Mouse (Mus musculus): ENCODE data around the gene Rgl1. TPM values are rescaled to one million over a fixed set of nuclear protein-coding genes. Genes with fewer than 3 reads are reported as not detected.

Rgl1 gene
- polyA plus RNA-seq, 1 experiment, result 73.2 TPM

DNA sequence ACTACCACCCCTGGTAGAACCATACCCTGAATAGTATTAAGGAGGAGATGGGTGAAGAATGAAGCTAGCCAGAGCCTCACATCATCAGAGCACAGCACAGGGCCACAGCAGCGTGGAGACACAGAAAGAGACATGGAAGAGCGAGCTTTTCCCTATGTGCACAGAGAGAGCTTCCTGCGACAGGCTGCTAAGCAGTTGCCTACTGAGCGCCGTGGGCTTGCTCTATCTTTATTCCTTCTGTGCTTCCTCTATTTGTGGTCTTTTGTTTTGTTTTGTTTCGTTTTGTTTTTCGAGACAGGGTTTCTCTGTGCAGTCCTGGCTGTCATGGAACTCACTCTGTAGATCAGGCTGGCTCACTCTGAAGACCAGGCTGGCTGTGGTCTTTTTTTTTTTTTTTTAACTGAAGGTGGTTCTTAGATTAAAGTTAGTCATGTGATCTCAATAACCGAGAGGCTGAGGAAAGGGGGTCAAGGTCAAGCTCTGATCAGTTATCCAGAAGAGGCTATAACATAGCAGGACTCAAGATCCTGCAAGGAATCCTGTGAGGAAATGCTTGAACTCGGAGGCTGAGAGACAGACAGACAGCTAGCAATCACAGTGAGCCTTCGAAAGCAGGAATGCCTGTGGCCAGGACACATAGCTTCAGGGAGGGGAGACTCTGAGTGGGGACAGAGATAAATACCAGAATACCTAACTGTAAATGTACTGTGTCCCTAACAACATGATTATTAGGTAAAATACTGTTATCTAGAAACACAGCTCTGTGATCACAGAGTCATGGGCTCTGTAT, 150.0 kb downstream of the Rgl1 start:
- no peak for TF ChIP-seq CTCF (conservative IDR thresholded peaks at IDR 0.05; ENCODE audit: insufficient read depth, insufficient read length, low read depth, low read length)
- TF ChIP-seq POLR2A (IDR thresholded peaks at IDR 0.05; ENCODE audit: low read depth, low read length), result no peak
- Histone ChIP-seq H3K27ac (ENCODE audit: insufficient read depth, low read depth, low read length) (peak overlapping the region; percentile 80), H3K27me3 (replicated peaks; ENCODE audit: control insufficient read depth, insufficient read depth, low read length) (no peaks in the 10 kb centered on the region), H3K4me3 (ENCODE audit: insufficient read depth, low read depth, low read length) (no peak overlapping the region), H3K36me3 (ENCODE audit: control insufficient read depth, insufficient read depth, low read length) (peaks cover 4% of the 10 kb centered on the region; the same call in 1 of the 2 replicates), H3K4me1 (ENCODE audit: control insufficient read depth, insufficient read depth, low read length) (peaks cover 57% of the 10 kb centered on the region)
- 66% methylated on average over 10 of the region's 10 CpGs for WGBS
- DNase-seq, result no peak

DNA sequence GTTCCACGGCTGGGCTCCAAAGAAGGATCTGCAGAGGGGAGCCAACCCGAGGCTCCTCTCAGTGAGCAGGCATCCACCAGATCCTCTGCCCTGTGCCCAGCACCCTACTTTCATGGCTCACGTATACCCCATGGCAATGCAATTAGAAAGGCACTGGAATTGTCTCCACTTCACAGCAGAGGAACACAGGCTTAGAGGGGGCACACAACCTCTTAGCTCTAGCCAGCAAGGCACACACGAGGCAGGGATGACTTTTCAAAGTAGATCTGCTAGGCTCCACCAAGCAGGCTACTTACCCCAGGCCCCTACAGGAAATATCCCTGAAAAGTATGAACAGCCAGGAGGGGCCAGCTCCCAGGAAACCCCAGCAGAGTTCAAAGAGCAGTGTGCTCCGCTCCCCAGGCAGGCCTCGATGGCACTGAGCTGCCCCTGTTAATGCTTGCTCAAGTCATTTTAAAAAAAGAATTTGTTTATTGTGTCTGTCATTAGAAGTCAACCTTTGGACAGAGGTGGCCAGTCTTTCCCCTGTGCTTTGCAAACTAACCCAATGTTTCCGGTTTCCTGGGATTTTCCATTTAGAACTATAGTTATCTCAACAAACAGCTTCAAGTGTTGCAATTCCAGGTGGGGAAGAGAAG, 151.3 kb downstream of the Rgl1 start:
- Histone ChIP-seq H3K4me3 (ENCODE audit: insufficient read depth, low read depth, low read length) (peak overlapping the region; percentile 37), H3K4me1 (ENCODE audit: control insufficient read depth, insufficient read depth, low read length) (peaks cover 65% of the 10 kb centered on the region), H3K27ac (ENCODE audit: insufficient read depth, low read depth, low read length) (peak overlapping the region; percentile 99), H3K27me3 (replicated peaks; ENCODE audit: control insufficient read depth, insufficient read depth, low read length) (no peaks in the 10 kb centered on the region), H3K36me3 (ENCODE audit: control insufficient read depth, insufficient read depth, low read length) (peaks cover 4% of the 10 kb centered on the region; the same call in 1 of the 2 replicates)
- peak; percentile 18 for TF ChIP-seq POLR2A (IDR thresholded peaks at IDR 0.05; ENCODE audit: low read depth, low read length)
- TF ChIP-seq CTCF (conservative IDR thresholded peaks at IDR 0.05; ENCODE audit: insufficient read depth, insufficient read length, low read depth, low read length), result no peak
- WGBS, result 32% methylated on average over 7 of the region's 7 CpGs
- DNase-seq, result peak; percentile 89

DNA sequence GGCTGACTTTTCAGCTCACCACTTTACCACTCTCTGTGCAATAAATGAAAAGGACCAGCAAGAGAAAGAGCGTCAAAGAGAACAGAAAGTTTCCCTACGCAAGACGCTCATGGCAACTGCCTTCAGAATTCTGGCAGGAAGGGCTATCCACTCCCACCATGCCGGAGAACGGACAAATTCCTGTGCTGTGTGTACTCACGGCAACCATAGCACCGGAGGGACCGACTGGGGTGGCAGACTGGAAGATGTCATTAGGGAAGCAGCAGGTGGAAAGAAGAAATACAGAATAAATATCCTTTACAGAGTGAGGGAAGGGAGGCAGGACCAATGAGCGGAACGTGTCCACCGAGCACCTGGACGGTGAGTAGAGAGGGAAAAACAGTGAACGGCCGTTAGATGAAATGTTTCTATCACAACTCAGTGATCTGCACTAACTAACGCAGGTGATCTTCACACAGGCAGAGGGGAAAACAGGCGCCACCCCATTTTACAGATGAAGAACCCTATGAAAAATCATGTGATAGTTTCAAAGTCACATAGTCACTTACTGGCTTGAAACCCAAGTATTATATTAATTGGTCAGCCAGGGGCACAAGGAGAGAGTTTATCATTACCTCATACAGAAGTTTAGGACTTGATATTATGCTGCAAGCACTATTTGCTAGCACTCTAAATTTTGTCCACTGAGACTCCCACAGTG, 152.8 kb downstream of the Rgl1 start:
- WGBS, result 28% methylated on average over 16 of the region's 16 CpGs
- H3K36me3 ChIP-seq (ENCODE audit: control insufficient read depth, insufficient read depth, low read length), result no peaks in the 10 kb centered on the region; the same call in 1 of the 2 replicates
- peak; percentile 85 for DNase-seq
- peaks cover 72% of the 10 kb centered on the region for H3K4me1 ChIP-seq (ENCODE audit: control insufficient read depth, insufficient read depth, low read length)
- TF ChIP-seq POLR2A (IDR thresholded peaks at IDR 0.05; ENCODE audit: low read depth, low read length) (no peak), CTCF (conservative IDR thresholded peaks at IDR 0.05; ENCODE audit: insufficient read depth, insufficient read length, low read depth, low read length) (no peak)
- peak overlapping the region; percentile 94 for H3K27ac ChIP-seq (ENCODE audit: insufficient read depth, low read depth, low read length)
- H3K27me3 ChIP-seq (replicated peaks; ENCODE audit: control insufficient read depth, insufficient read depth, low read length), result no peaks in the 10 kb centered on the region
- peak overlapping the region; percentile 25 for H3K4me3 ChIP-seq (ENCODE audit: insufficient read depth, low read depth, low read length)

DNA sequence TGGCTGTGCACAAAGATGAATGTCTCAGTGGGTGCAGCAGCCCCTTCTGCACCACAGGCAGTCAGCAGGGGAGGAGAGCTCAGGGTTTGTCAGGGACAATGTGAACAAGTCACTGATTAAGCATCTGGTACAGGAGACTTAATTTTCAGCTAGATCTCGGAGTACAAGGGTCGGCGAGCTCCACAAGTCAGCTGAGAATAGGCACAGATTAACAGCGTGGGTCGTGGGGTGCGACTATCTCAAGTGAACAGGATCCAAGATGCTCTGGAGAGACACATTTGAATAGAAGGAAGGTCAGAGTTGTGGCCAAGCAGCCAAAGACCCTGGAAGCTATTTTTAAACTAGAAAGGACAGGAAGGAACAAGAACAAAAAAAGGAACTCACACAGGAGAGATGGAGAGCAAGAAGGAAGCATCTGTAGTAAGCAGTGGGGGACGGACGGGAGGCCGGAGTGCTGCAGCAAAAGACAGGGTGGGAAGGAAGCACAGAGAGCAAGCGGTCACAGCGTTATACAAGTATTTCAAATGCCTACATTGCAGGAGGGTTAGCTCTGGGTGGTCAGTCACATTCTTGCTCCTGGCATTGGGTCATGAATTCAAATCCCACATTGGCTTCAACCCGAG, 153.5 kb downstream of the Rgl1 start:
- Histone ChIP-seq H3K4me3 (ENCODE audit: insufficient read depth, low read depth, low read length) (peak overlapping the region; percentile 25), H3K27me3 (replicated peaks; ENCODE audit: control insufficient read depth, insufficient read depth, low read length) (no peaks in the 10 kb centered on the region), H3K36me3 (ENCODE audit: control insufficient read depth, insufficient read depth, low read length) (no peaks in the 10 kb centered on the region; the same call in 1 of the 2 replicates), H3K4me1 (ENCODE audit: control insufficient read depth, insufficient read depth, low read length) (peaks cover 72% of the 10 kb centered on the region), H3K27ac (ENCODE audit: insufficient read depth, low read depth, low read length) (peak overlapping the region; percentile 94)
- 20% methylated on average over 12 of the region's 12 CpGs for WGBS
- peak; percentile 95 for DNase-seq
- no peak for TF ChIP-seq POLR2A (IDR thresholded peaks at IDR 0.05; ENCODE audit: low read depth, low read length)
- TF ChIP-seq CTCF (conservative IDR thresholded peaks at IDR 0.05; ENCODE audit: insufficient read depth, insufficient read length, low read depth, low read length), result no peak

DNA sequence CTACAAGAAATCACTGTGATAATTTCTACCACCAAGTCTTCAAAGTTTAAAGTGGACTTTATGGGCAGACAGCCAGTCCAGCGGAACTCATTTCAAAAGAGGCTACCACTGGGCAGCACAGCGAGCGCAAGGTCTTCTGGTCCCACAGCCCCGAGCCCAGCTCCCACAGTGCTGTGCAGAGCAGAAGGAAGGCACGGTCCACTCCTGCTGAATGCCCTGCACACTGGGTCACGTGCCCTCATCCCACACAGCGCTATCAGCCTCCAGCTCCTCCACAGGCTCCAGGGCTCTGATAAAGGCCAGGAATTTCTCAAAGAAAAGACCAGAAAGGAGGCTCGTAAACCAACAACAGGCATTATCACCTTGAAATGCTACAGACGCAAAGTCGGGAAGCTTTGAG, 156.6 kb downstream of the Rgl1 start:
- Histone ChIP-seq H3K36me3 (ENCODE audit: control insufficient read depth, insufficient read depth, low read length) (no peaks in the 10 kb centered on the region; the same call in 1 of the 2 replicates), H3K4me1 (ENCODE audit: control insufficient read depth, insufficient read depth, low read length) (peaks cover 66% of the 10 kb centered on the region), H3K4me3 (ENCODE audit: insufficient read depth, low read depth, low read length) (no peak overlapping the region), H3K27ac (ENCODE audit: insufficient read depth, low read depth, low read length) (peak overlapping the region; percentile 73), H3K27me3 (replicated peaks; ENCODE audit: control insufficient read depth, insufficient read depth, low read length) (no peaks in the 10 kb centered on the region)
- TF ChIP-seq CTCF (conservative IDR thresholded peaks at IDR 0.05; ENCODE audit: insufficient read depth, insufficient read length, low read depth, low read length) (no peak), POLR2A (IDR thresholded peaks at IDR 0.05; ENCODE audit: low read depth, low read length) (no peak)
- WGBS, result 48% methylated on average over 10 of the region's 10 CpGs
- DNase-seq, result peak; percentile 75

DNA sequence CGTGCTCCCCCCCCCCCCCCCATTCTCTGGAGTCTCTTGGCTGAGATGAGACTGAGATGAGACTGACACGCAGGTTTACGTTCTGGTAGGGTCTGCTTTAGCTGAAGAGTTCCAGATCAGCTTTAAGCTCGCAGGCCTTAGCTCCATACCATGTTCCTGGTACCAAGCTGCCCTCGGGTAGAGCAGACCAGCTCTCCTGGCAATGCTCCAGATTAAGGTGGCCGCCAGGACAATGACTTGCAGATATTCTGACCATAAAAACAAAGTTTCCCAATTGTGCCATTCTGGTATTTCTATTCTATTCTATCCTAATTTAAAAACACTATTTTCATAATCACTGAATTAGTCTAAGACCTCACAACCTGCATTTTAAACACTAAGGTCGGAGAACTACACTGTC, 157.1 kb downstream of the Rgl1 start:
- Histone ChIP-seq H3K36me3 (ENCODE audit: control insufficient read depth, insufficient read depth, low read length) (no peaks in the 10 kb centered on the region; the same call in 1 of the 2 replicates), H3K27ac (ENCODE audit: insufficient read depth, low read depth, low read length) (peak overlapping the region; percentile 30; the same call in 1 of the 2 replicates), H3K4me3 (ENCODE audit: insufficient read depth, low read depth, low read length) (no peak overlapping the region), H3K4me1 (ENCODE audit: control insufficient read depth, insufficient read depth, low read length) (peaks cover 61% of the 10 kb centered on the region), H3K27me3 (replicated peaks; ENCODE audit: control insufficient read depth, insufficient read depth, low read length) (no peaks in the 10 kb centered on the region)
- 32% methylated on average over 7 of the region's 7 CpGs for WGBS
- TF ChIP-seq CTCF (conservative IDR thresholded peaks at IDR 0.05; ENCODE audit: insufficient read depth, insufficient read length, low read depth, low read length) (no peak), POLR2A (IDR thresholded peaks at IDR 0.05; ENCODE audit: low read depth, low read length) (no peak)
- peak; percentile 68 for DNase-seq
